Mouse (Mus musculus) neutrophil, adult 5-6 weeks (primary cell): Measurements from ENCODE around the gene Adcy3. TPM values are rescaled to one million over a fixed set of nuclear protein-coding genes. Genes with fewer than 3 reads are reported as not detected.

Experiments
- ATAC-seq: fragments of 151-379, 151-347 bp; 2 replicates; pipeline ENCODE4 v1.8.0; 2017; ENCODE audit warnings: mild to moderate bottlenecking, moderate TSS enrichment; ENCODE audit not compliant: insufficient number of reproducible peaks, poor library complexity, low FRiP score, severe bottlenecking; ENCODE audit errors: extremely low read depth
- total RNA-seq: library from RNA; stranded (forward); fragments of 200-1000 nt; gene quantifications from 2 replicates; pipeline ENCODE4 v1.2.3, GENCODE M21; 2017

Gene Adcy3
- total RNA-seq, 1 experiment from 2014 or later = 4.4 TPM

GRCm38 (mm10) chr12:4173108-4173790, 40.3 kb downstream of the Adcy3 start:
- ATAC-seq = no peak

- ATAC-seq = no peak
These were observed 45.9 kb downstream of the Adcy3 start for GRCm38 (mm10) chr12:4178839-4179238.

GRCm38 (mm10) chr12:4179671-4180233, 46.8 kb downstream of the Adcy3 start:
- no peak for ATAC-seq

- no peak for ATAC-seq
These were observed 47.6 kb downstream of the Adcy3 start for GRCm38 (mm10) chr12:4180507-4180906.

GRCm38 (mm10) chr12:4184648-4185047, 51.7 kb downstream of the Adcy3 start:
- ATAC-seq = no peak

GRCm38 (mm10) chr12:4188171-4189059, 55.5 kb downstream of the Adcy3 start:
- no peak for ATAC-seq

- ATAC-seq = no peak
These were observed 56.2 kb downstream of the Adcy3 start for GRCm38 (mm10) chr12:4189060-4189447.

- ATAC-seq = no peak
These were observed 59.6 kb downstream of the Adcy3 start for GRCm38 (mm10) chr12:4192514-4192913.

- no peak for ATAC-seq
These were observed 60.3 kb downstream of the Adcy3 start for GRCm38 (mm10) chr12:4193025-4193740.

- ATAC-seq = 0 out of 2 replicates have a peak, but pooled peaks have one; percentile 2
These were observed 61.7 kb downstream of the Adcy3 start for GRCm38 (mm10) chr12:4194643-4195042.

GRCm38 (mm10) chr12:4198702-4199101, 65.8 kb downstream of the Adcy3 start:
- no peak for ATAC-seq

- no peak for ATAC-seq
These were observed 66.4 kb downstream of the Adcy3 start for GRCm38 (mm10) chr12:4199271-4199670.

- no peak for ATAC-seq
These were observed 68.7 kb downstream of the Adcy3 start for GRCm38 (mm10) chr12:4201454-4202200.

- no peak for ATAC-seq
These were observed 69.3 kb downstream of the Adcy3 start for GRCm38 (mm10) chr12:4202206-4202605.

GRCm38 (mm10) chr12:4206106-4206505, 73.2 kb downstream of the Adcy3 start:
- no peak for ATAC-seq

GRCm38 (mm10) chr12:4208405-4209133, 75.7 kb downstream of the Adcy3 start:
- ATAC-seq = peak; percentile 79

- no peak for ATAC-seq
These were observed 76.3 kb downstream of the Adcy3 start for GRCm38 (mm10) chr12:4209196-4209595.

GRCm38 (mm10) chr12:4211174-4211573, 78.3 kb downstream of the Adcy3 start:
- ATAC-seq = peak; percentile 45; the same call in 1 of the 2 replicates
